Mouse (Mus musculus): ENCODE results near the gene Sst. TPM values are rescaled to one million over a fixed set of nuclear protein-coding genes. Genes with fewer than 3 reads are reported as not detected.

Sst gene
- 31.2 TPM for polyA plus RNA-seq (2014; fragmentation: Illumina TruSeq; extraction: RNeasy Lipid Tissue Mini Kit (QIAGEN cat#74804); ENCODE audit: low replicate concordance)

DNA sequence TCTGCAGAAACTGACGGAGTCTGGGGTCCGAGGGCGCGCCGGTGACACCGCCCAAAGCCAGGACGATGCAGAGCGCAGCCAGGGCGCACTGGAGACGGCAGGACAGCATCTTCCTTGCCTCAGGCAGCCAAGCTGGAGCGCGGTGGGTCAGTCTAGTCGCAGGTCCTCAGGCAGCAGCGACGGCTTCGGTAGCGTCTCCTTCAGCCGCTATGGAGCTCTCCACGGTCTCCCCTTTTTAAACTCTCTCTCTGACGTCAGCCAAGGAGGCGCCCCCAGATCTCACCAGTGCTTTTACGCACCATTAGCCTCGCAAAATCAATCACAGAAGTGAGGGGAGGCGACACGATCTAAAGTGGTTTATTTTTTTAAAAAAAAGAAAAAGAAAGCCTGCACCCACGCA lies at the start of gene Sst:
TSS of gene Sst (minus strand) at position 323 of the 400 bp plus-strand sequence.

DNA sequence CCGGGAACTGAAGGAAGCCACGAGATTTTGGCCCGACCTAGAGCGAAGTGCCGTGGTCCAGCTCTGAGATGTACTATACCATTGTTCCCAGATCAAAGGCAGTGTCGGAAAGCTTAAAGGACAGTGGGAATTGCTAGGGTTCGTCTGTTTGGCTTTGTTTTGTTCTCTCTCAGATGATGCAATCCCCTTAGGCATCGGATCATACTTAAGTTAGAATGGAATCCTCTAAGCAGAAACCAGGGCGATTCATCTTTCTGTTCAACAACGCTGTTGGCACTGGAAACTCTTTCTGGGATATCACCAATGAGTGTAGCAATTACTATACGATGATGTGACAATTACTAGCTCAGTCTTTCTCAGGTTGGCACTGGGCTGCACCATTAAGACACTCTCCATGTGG lies 41.5 kb upstream of the Sst start, which contains the start of gene Rtp2:
TSS of gene Rtp2 (minus strand) at position 101 of the 400 bp plus-strand sequence.

Other genes with a start within 250 kb of the Sst start
- gene Rtp2, start 41.4 kb upstream of the Sst start, polyA plus RNA-seq (2014; fragmentation: Illumina TruSeq; extraction: RNeasy Lipid Tissue Mini Kit (QIAGEN cat#74804); ENCODE audit: low replicate concordance) = not detected
- not detected for gene Gm37419, start 97.5 kb upstream of the Sst start, polyA plus RNA-seq (2014; fragmentation: Illumina TruSeq; extraction: RNeasy Lipid Tissue Mini Kit (QIAGEN cat#74804); ENCODE audit: low replicate concordance)
- 7.9 TPM for gene Bcl6, start 97.9 kb upstream of the Sst start, polyA plus RNA-seq (2014; fragmentation: Illumina TruSeq; extraction: RNeasy Lipid Tissue Mini Kit (QIAGEN cat#74804); ENCODE audit: low replicate concordance)